Mouse (Mus musculus) spleen, postnatal 14 days (tissue): Measurements from ENCODE around the gene Emc1.
"Not testable (repeated sequence)": the region's sequence is repeated elsewhere in the genome, so short reads cannot be mapped to it uniquely, and the experiment has no call there.

Experiments
- DNase-seq, 2 experiments: peaks; one replicate each; pipeline ENCODE4 v3.0.0; 2021 to 2022; ENCODE audit warnings: low spot score in 2 of 2

Emc1 gene

GRCm38 (mm10) chr4:139357211-139357610, 4.8 kb downstream of the Emc1 start:
- DNase-seq: no peak

- no peak for DNase-seq
These were observed 8.6 kb downstream of the Emc1 start for GRCm38 (mm10) chr4:139360761-139361548.

GRCm38 (mm10) chr4:139367336-139367735, 14.9 kb downstream of the Emc1 start:
- no peak for DNase-seq

- no peak for DNase-seq
These were observed 15.7 kb downstream of the Emc1 start for GRCm38 (mm10) chr4:139368038-139368437.

- no peak for DNase-seq
These were observed 20.7 kb downstream of the Emc1 start for GRCm38 (mm10) chr4:139373130-139373529.

GRCm38 (mm10) chr4:139373531-139373930, 21.1 kb downstream of the Emc1 start:
- DNase-seq: no peak

GRCm38 (mm10) chr4:139379719-139380118, 27.3 kb downstream of the Emc1 start:
- DNase-seq: no peak

GRCm38 (mm10) chr4:139380207-139380748, 27.9 kb downstream of the Emc1 start:
- DNase-seq: peak; percentile 99 to 100

GRCm38 (mm10) chr4:139380775-139381451, 28.5 kb downstream of the Emc1 start:
- DNase-seq: no peak

GRCm38 (mm10) chr4:139381452-139381845, 29.1 kb downstream of the Emc1 start:
- no peak for DNase-seq

GRCm38 (mm10) chr4:139382231-139382630, 29.8 kb downstream of the Emc1 start:
- no peak for DNase-seq

- DNase-seq: not testable (repeated sequence)
These were observed 33.5 kb downstream of the Emc1 start for GRCm38 (mm10) chr4:139385841-139386240.

- no peak for DNase-seq
These were observed 34.5 kb downstream of the Emc1 start for GRCm38 (mm10) chr4:139386869-139387319.

GRCm38 (mm10) chr4:139389557-139389956, 37.2 kb downstream of the Emc1 start:
- DNase-seq: no peak

GRCm38 (mm10) chr4:139395431-139395830, 43.0 kb downstream of the Emc1 start:
- DNase-seq: no peak

- DNase-seq: no peak
These were observed 48.1 kb downstream of the Emc1 start for GRCm38 (mm10) chr4:139400487-139400886.

GRCm38 (mm10) chr4:139403214-139403613, 50.8 kb downstream of the Emc1 start:
- DNase-seq: no peak

- no peak for DNase-seq
These were observed 59.0 kb downstream of the Emc1 start for GRCm38 (mm10) chr4:139411351-139411750.

GRCm38 (mm10) chr4:139417868-139418267, 65.5 kb downstream of the Emc1 start:
- DNase-seq: no peak

GRCm38 (mm10) chr4:139421621-139422020, 69.2 kb downstream of the Emc1 start:
- no peak for DNase-seq

- DNase-seq: no peak
These were observed 70.0 kb downstream of the Emc1 start for GRCm38 (mm10) chr4:139422409-139422808.

- DNase-seq: no peak
These were observed 70.9 kb downstream of the Emc1 start for GRCm38 (mm10) chr4:139423270-139423669.
